Mouse (Mus musculus): ENCODE measurements at regions not wholly inside any gene's neighbourhood (a gene's known extent, or its start where the extent isn't known, plus 50 kb on each side); places are given as distances from the start of the nearest gene placed in this dataset.
A peak's percentile ranks its signal among the peaks of the same experiment; 100 is the strongest.

- no peak for DNase-seq (ENCODE audit: extremely low spot score in 1 of 2, low spot score in 1 of 2)
Measured at GRCm38 (mm10) chr12:47466740-47467139, 648.0 kb upstream of the Nova1 start.

- DNase-seq (ENCODE audit: extremely low spot score in 1 of 2, low spot score in 1 of 2), result no peak
Measured at GRCm38 (mm10) chr12:47465924-47466323, 647.2 kb upstream of the Nova1 start.

- no peak for DNase-seq (ENCODE audit: extremely low spot score in 1 of 2, low spot score in 1 of 2)
Measured at GRCm38 (mm10) chr12:47431669-47432068, 612.9 kb upstream of the Nova1 start.

DNA sequence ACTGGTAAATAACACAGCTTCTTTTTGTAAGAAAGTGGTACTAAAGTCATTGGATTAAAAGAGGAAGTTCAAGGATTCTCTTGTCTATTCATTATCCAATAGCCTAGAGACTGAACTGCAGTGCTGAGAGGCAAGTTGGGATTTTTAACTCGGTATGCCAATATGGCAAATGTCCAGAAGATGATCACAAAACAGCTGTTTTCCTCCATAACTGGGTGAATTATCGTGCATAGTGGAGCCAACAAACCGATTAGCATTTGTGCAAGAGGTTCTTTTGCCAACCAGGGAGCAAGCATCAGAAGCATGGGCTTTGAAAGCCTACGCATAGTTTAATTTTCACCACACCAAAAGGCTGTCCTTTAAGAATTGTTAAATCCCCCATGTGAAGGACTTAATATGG lies 593.5 kb upstream of the Nova1 start:
- no peak for DNase-seq (ENCODE audit: extremely low spot score in 1 of 2, low spot score in 1 of 2)

DNA sequence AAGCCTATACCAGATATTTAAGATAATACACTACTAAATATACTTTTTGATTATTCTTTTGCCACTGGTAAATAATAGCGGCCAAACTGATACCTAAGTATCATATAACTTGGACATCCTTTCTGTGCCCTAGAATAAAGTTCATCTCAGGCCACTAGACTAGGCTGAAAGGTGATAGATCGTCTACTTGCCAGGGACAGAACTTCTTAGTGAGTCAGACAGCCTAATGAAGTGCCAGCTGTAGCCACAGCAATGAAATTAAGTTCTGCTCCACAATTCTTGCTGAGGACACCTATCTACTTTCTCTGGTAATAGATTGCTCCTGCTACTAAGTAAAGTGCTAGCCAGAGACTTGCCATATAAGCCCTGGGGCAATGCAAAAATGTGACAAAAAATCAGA lies 587.8 kb upstream of the Nova1 start:
- no peak for DNase-seq (ENCODE audit: extremely low spot score in 1 of 2, low spot score in 1 of 2)

- no peak for DNase-seq (ENCODE audit: extremely low spot score in 1 of 2, low spot score in 1 of 2)
Measured at GRCm38 (mm10) chr12:47406131-47406530, 587.4 kb upstream of the Nova1 start.

DNA sequence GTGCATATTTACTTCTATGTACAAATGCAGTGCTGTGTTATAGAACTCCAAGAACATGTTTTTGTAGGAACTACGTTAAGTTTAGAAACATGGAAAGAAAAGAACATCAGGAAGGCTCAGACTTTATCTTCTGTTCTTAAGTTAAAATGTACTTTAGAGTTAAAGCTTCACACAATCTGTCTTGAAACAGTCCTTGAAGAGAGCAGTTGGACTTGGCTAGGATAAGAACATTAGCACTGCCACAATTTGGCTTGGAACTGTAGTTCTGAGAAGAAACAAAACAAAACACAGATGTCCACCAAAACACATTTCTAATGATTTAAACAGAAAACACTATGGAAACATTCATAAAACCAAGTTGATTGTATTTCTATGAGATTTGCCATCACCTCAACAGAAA lies 564.5 kb upstream of the Nova1 start:
- no peak for DNase-seq (ENCODE audit: extremely low spot score in 1 of 2, low spot score in 1 of 2)

DNA sequence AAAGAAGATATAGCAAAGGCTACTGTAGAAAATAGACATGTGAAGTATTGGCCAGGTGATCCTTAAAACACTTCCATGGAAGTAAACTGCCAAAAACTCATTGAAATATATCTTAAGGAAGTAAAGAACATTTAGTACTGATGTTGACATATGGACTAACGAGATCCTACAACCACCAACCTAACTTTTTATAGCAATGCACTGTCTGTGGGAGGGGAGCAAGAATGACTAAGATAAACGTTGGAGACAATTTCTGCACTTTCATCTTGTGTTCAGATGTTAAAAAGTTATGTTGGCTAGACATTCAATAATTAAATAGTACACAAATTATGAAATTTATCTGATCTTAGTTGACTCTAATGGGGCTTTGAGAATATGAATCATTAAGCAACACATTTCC lies 534.5 kb upstream of the Nova1 start:
- no peak for DNase-seq (ENCODE audit: extremely low spot score in 1 of 2, low spot score in 1 of 2)

GRCm38 (mm10) chr12:47351229-47351628 lies 532.5 kb upstream of the Nova1 start:
- no peak for DNase-seq (ENCODE audit: extremely low spot score in 1 of 2, low spot score in 1 of 2)

DNA sequence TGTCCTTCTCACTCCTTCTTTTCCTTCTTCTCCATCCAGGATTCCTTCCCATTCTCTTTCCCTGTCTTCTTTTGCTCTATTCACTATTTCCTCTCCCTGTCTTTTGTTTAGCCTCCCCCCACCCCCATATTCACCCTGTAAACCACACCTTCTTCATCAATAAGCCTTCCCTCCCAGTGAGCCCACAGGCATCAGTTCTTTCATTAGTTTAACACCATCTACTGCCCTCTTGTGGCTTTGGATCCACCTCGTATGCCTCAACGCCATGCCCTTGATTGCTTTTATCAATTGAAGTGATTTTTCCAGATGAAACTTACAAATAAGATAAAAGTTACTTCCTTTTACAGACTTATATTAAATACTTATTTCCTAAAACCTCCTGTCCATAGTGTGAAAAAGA lies 494.7 kb upstream of the Nova1 start:
- DNase-seq (ENCODE audit: extremely low spot score in 1 of 2, low spot score in 1 of 2), result peak in 1 of 2 experiments; percentile 6

DNA sequence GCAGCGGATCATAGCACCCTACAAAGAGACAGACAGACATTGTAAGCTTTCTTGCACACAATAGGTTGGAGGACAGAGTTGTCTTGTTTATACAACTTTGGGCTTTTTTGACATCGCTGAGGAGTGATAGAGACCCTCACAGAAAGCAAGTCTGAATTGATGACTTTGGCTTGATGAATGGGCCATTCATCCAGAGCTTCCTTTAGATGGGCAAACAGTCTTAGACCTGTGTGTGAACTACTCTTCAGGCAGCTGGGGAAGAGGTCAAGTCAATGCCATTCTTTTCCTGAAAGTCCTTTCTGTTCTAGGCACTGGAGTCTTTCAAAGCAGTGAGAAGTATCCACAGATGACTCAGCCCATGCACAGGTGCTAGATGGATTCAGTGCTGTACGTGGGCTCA lies 457.2 kb upstream of the Nova1 start:
- DNase-seq (ENCODE audit: extremely low spot score in 1 of 2, low spot score in 1 of 2), result no peak

GRCm38 (mm10) chr12:47272309-47272708 lies 453.6 kb upstream of the Nova1 start:
- no peak for DNase-seq (ENCODE audit: extremely low spot score in 1 of 2, low spot score in 1 of 2)

DNA sequence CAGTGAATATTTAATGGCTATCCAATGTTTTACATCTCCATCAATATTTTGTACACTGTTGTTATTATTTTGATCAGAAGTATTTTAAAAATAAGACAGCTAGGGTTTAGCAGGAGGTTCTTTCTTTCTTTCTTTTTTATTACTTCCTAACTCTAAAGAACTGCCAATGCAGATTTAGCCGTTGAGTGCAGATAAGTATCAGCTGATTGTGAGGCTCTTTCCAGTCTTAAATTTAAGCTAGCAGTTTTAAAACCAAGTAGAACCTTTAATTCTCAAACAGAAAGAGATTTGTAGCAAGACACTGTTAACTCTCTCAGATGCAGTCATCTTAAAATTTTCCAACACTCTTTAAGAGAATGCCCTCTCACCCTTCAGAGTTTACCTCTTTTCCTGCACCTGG lies 445.4 kb upstream of the Nova1 start:
- no peak for DNase-seq (ENCODE audit: extremely low spot score in 1 of 2, low spot score in 1 of 2)

- no peak for DNase-seq (ENCODE audit: extremely low spot score in 1 of 2, low spot score in 1 of 2)
Measured at GRCm38 (mm10) chr12:47263408-47263807, 444.7 kb upstream of the Nova1 start.

DNA sequence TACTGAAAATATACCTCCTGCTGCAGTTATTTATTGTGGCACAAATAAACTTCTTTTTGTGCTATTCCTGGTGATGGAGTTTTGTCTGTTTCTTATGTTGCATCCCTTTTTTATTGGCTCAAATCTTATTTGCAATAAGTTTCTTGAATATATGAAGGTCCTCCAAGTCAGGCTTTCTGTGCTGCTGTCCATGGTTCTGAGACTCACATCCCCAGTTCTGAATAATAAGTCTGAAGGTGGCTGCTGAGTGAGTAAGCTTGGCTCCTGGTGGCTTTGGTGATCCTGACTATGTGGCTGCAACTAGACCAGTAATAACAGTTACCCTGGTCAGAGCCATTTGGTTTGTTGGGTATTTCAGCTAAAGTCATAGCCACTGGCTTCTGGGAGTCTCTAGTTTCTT lies 433.6 kb upstream of the Nova1 start:
- DNase-seq (ENCODE audit: extremely low spot score in 1 of 2, low spot score in 1 of 2), result no peak

GRCm38 (mm10) chr12:47243623-47244514 lies 425.1 kb upstream of the Nova1 start:
- no peak for DNase-seq (ENCODE audit: extremely low spot score in 1 of 2, low spot score in 1 of 2)

GRCm38 (mm10) chr12:47220016-47220415 lies 401.3 kb upstream of the Nova1 start:
- no peak for DNase-seq (ENCODE audit: extremely low spot score in 1 of 2, low spot score in 1 of 2)

GRCm38 (mm10) chr12:47219340-47219739 lies 400.6 kb upstream of the Nova1 start:
- no peak for DNase-seq (ENCODE audit: extremely low spot score in 1 of 2, low spot score in 1 of 2)

DNA sequence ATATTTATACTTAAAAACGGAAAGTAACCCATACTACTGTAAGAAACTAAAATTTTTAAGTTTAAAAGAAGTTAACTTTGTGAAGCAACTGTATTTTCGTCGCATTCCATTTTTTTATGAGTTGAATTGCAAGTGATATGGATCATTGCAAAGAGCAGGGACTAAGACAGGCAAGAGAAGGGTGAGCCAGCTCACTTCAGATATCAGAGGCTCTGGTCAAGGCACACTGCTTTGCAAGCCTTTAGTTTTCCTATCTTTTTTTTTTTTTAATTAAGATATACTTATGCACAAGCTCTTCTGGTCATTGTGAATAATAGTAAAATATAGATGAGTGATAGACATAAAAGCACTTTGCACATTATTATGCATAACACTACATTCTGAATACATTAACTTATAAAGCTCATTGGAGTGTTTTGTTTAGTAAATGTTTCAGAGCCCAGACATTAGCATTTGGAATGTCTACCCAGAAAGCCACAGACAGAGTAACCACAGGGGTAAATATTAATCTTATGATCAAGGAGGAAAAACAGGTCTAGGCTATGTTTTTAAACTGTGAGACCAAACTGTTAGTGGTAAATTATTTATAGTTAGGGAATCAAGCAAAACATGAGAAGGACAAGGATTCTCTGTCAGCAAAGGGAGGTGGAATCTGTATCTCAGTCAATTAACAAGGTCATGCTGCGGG lies 392.8 kb upstream of the Nova1 start:
- DNase-seq (ENCODE audit: extremely low spot score in 1 of 2, low spot score in 1 of 2), result no peak

DNA sequence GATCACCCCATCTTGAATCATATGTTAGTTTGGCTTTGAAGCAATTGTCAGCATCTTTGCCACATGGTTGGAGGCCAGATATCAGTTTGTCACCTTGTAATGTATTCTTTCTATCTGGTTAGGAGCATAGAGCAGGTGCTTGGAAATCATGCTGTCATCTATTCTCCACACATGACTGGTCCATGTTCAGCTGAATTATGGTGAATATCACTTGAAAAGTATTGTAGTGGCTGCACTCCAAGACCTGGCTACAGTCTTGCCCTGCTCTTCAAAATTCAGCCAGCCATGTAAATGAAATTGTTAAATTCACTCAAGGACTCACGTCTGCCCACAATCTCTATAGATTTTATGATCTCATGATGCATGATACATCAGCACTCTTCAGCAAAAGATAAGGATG lies 384.2 kb upstream of the Nova1 start:
- no peak for DNase-seq (ENCODE audit: extremely low spot score in 1 of 2, low spot score in 1 of 2)

DNA sequence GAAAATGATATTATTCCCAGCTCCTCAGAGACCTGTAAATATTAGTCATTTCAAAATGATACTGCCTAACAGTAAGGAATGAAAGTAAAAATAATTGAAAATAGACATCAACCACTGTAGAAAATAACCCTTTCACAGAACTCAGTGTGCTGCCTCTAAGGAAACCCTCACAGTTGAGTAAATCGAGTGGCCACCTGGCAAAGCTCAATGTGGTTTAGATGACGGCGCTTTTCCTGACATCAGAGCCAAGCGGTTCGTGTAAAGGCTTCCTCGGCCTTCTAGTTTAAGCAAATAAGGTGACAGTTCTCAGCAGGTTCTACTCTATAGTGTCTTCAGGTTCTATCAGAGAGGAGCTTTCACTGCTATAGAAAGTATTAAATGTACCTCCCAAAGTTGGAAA lies 379.9 kb upstream of the Nova1 start:
- no peak for DNase-seq (ENCODE audit: extremely low spot score in 1 of 2, low spot score in 1 of 2)

DNA sequence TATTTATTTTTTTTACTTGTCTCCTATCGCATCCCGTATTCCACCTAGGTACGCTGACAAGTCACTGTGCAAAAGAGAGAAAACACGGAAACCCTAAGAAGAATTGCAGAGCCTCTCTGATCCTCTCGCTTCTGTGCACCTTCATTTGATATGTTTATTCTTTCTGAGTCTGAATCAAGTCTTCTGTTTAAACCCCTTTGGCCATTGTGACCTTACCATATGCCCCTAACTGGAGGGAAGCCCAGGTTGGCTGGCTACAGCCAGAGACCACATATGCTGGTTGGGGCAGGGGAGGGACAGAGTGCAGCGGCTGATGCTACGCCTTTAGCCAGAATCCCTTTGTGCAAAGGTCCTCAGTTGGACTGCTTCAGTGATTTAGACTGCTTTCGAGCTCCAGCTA lies 346.0 kb upstream of the Nova1 start:
- DNase-seq (ENCODE audit: extremely low spot score in 1 of 2, low spot score in 1 of 2), result peak; percentile 8

Measured in layer of hippocampus, postnatal 25 days (tissue).